ENCODE assay signal across 8 mouse cellular contexts in genomic region chr17:56360451-56360850, GRCm38 (mm10). TPM values are rescaled to one million over a fixed set of nuclear protein-coding genes. Genes with fewer than 3 reads are reported as not detected.
DNase-seq lines count a peak whose midpoint lies in the region; ATAC-seq lines count a peak whose summit lies in the region.
"Had no signal": no experiment of that assay in that cellular context is flagged by ENCODE, and none has a peak within 500 bp of the region (broad histone marks: within the 10 kb centered on the region; RNA-seq: fewer than 3 reads in every experiment).

No protein-coding gene starts in this region.

- H3K4me1 ChIP-seq in neural tube, embryonic 12.5 days: peaks cover 11% of the 10 kb centered on the region
- peaks cover 22% of the 10 kb centered on the region for H3K4me1 ChIP-seq in hindbrain, embryonic 14.5 days (replicated peaks; ENCODE audit: control insufficient read depth, insufficient read depth, low read length)

- H3K36me3 ChIP-seq in neural tube, embryonic 12.5 days: peaks cover 40% of the 10 kb centered on the region
- H3K36me3 ChIP-seq in hindbrain, embryonic 14.5 days (replicated peaks; ENCODE audit: control insufficient read depth, insufficient read depth): peaks cover 62% of the 10 kb centered on the region

- H3K4me2 ChIP-seq in neural tube, embryonic 12.5 days (replicated peaks): no peak overlapping the region
- no peak overlapping the region for H3K4me2 ChIP-seq in hindbrain, embryonic 14.5 days (replicated peaks)
- H3K4me2 ChIP-seq: heart, embryonic 13.5 days had no signal

- no peak for DNase-seq in neural tube, embryonic 10.5 days (ENCODE audit: extremely low spot score, low spot score)
- DNase-seq in cerebellum, adult 11-12 months: peak; percentile 89
- DNase-seq in hindbrain, embryonic 14.5 days (ENCODE audit: low spot score): no peak
- DNase-seq in skeletal muscle tissue, adult 2 months (ENCODE audit: low read depth, low spot score): peak; percentile 33
- no peak for DNase-seq in lung, postnatal 4 days
- DNase-seq in T-cell, adult 2 months (ENCODE audit: low spot score): no peak

- no peak overlapping the region for H3K4me3 ChIP-seq in neural tube, embryonic 12.5 days
- no peak overlapping the region for H3K4me3 ChIP-seq in hindbrain, embryonic 14.5 days (replicated peaks; ENCODE audit: low read length)
- H3K4me3 ChIP-seq: heart, embryonic 13.5 days had no signal

- no peak overlapping the region for H3K27ac ChIP-seq in neural tube, embryonic 12.5 days
- H3K27ac ChIP-seq in hindbrain, embryonic 14.5 days: peak overlapping the region; percentile 34
- H3K27ac ChIP-seq: heart, embryonic 13.5 days had no signal

- no peaks in the 10 kb centered on the region for H3K27me3 ChIP-seq in neural tube, embryonic 12.5 days (replicated peaks)
- H3K27me3 ChIP-seq in hindbrain, embryonic 14.5 days (ENCODE audit: control insufficient read depth, insufficient read depth, low read length): no peaks in the 10 kb centered on the region
- H3K27me3 ChIP-seq: heart, embryonic 13.5 days had no signal

- 0 out of 2 replicates have a peak overlapping the region, but pooled peaks have one; percentile 1 for H3K9ac ChIP-seq in neural tube, embryonic 12.5 days
- H3K9ac ChIP-seq in hindbrain, embryonic 14.5 days: 0 out of 2 replicates have a peak overlapping the region, but pooled peaks have one; percentile 21

- 23% methylated on average over 8 of the region's 8 CpGs for WGBS in neural tube, embryonic 12.5 days
- WGBS in hindbrain, embryonic 14.5 days: 42% methylated on average over 8 of the region's 8 CpGs

- no peak for ATAC-seq in neural tube, embryonic 12.5 days (ENCODE audit: low FRiP score, low read depth)
- ATAC-seq in hindbrain, embryonic 14.5 days (ENCODE audit: low FRiP score): peak; percentile 41; the same call in 1 of the 2 replicates

- H3K9me3 ChIP-seq in neural tube, embryonic 12.5 days: no peaks in the 10 kb centered on the region
- no peaks in the 10 kb centered on the region for H3K9me3 ChIP-seq in hindbrain, embryonic 14.5 days (ENCODE audit: control insufficient read depth, low read length)
- H3K9me3 ChIP-seq: heart, embryonic 13.5 days had no signal

RNA-seq across cellular contexts. Expression of gene Kdm4b, which starts 34.6 kb away (rescaled TPM):
- 86.1 and 86.7 TPM in 2 replicates for polyA plus RNA-seq in neural tube, embryonic 12.5 days (2016; fragmentation: Nextera tagmentation; extraction: Ambion mirVana)
- 62.2 and 64.3 TPM in 2 replicates for polyA plus RNA-seq in hindbrain, embryonic 14.5 days (2014; fragmentation: Nextera tagmentation; extraction: Ambion mirVana)

RNA-seq across cellular contexts. Expression of gene Uhrf1, which starts 57.3 kb away (rescaled TPM):
- polyA plus RNA-seq in neural tube, embryonic 12.5 days (2016; fragmentation: Nextera tagmentation; extraction: Ambion mirVana): 94.7 and 95.2 TPM in 2 replicates
- 14.1 and 15.9 TPM in 2 replicates for polyA plus RNA-seq in hindbrain, embryonic 14.5 days (2014; fragmentation: Nextera tagmentation; extraction: Ambion mirVana)

Comparison
In these comparisons a context has a peak if more than half of its experiments do, and no peak if none do; other contexts are left out.
1. DNase-seq: peak in cerebellum, adult 11-12 months (single experiment) and skeletal muscle tissue, adult 2 months (single experiment); none in neural tube, embryonic 10.5 days (single experiment), hindbrain, embryonic 14.5 days (single experiment), lung, postnatal 4 days (0 of 2) and T-cell, adult 2 months (single experiment).